Mouse (Mus musculus): ENCODE data around the gene Fam184b. TPM values are rescaled to one million over a fixed set of nuclear protein-coding genes. Genes with fewer than 3 reads are reported as not detected.

The Fam184b gene
- polyA plus RNA-seq, 1 experiment from 2014 or later, result 2.8 TPM

GRCm38 (mm10) chr5:45584601-45585000 lies 54.8 kb downstream of the Fam184b start:
- DNase-seq (ENCODE audit: low spot score), result no peak
- Histone ChIP-seq H3K4me2 (ENCODE audit: low read depth, low read length, severe bottlenecking) (no peak overlapping the region), H3K9me3 (ENCODE audit: control insufficient read depth, low read length) (no peaks in the 10 kb centered on the region; the same call in 1 of the 2 replicates), H3K27ac (ENCODE audit: low read depth, low read length) (no peak overlapping the region), H3K27me3 (ENCODE audit: control insufficient read depth, insufficient read depth, low read length) (no peaks in the 10 kb centered on the region), H3K36me3 (ENCODE audit: control insufficient read depth, insufficient read depth, low read length) (no peaks in the 10 kb centered on the region), H3K4me3 (ENCODE audit: low read depth, low read length) (no peak overlapping the region), H3K4me1 (replicated peaks; ENCODE audit: control insufficient read depth, insufficient read depth, low read length) (no peaks in the 10 kb centered on the region), H3K9ac (ENCODE audit: low read length) (no peak overlapping the region)
- 92% methylated on average over 8 of the region's 8 CpGs for WGBS
- no peak for ATAC-seq (replicated peaks; ENCODE audit: low FRiP score)

GRCm38 (mm10) chr5:45580279-45580678 lies 59.1 kb downstream of the Fam184b start:
- no peak overlapping the region for H3K4me3 ChIP-seq (ENCODE audit: low read depth, low read length)
- H3K27ac ChIP-seq (ENCODE audit: low read depth, low read length), result no peak overlapping the region
- no peaks in the 10 kb centered on the region for H3K27me3 ChIP-seq (ENCODE audit: control insufficient read depth, insufficient read depth, low read length)
- WGBS, result 88% methylated on average over 10 of the region's 10 CpGs
- ATAC-seq (replicated peaks; ENCODE audit: low FRiP score) (no peak), DNase-seq (ENCODE audit: low spot score) (no peak)
- no peak overlapping the region for H3K4me2 ChIP-seq (ENCODE audit: low read depth, low read length, severe bottlenecking)
- H3K9ac ChIP-seq (ENCODE audit: low read length), result no peak overlapping the region
- no peaks in the 10 kb centered on the region for H3K36me3 ChIP-seq (ENCODE audit: control insufficient read depth, insufficient read depth, low read length)
- H3K4me1 ChIP-seq (replicated peaks; ENCODE audit: control insufficient read depth, insufficient read depth, low read length), result no peaks in the 10 kb centered on the region
- no peaks in the 10 kb centered on the region for H3K9me3 ChIP-seq (ENCODE audit: control insufficient read depth, low read length)

GRCm38 (mm10) chr5:45577376-45577775 lies 62.0 kb downstream of the Fam184b start:
- Histone ChIP-seq H3K4me2 (ENCODE audit: low read depth, low read length, severe bottlenecking) (no peak overlapping the region), H3K27ac (ENCODE audit: low read depth, low read length) (no peak overlapping the region), H3K9ac (ENCODE audit: low read length) (no peak overlapping the region), H3K4me1 (replicated peaks; ENCODE audit: control insufficient read depth, insufficient read depth, low read length) (no peaks in the 10 kb centered on the region), H3K4me3 (ENCODE audit: low read depth, low read length) (no peak overlapping the region), H3K36me3 (ENCODE audit: control insufficient read depth, insufficient read depth, low read length) (no peaks in the 10 kb centered on the region), H3K27me3 (ENCODE audit: control insufficient read depth, insufficient read depth, low read length) (no peaks in the 10 kb centered on the region), H3K9me3 (ENCODE audit: control insufficient read depth, low read length) (no peaks in the 10 kb centered on the region)
- 87% methylated on average over 1 of the region's 1 CpGs for WGBS
- ATAC-seq (replicated peaks; ENCODE audit: low FRiP score) (no peak), DNase-seq (ENCODE audit: low spot score) (no peak)

GRCm38 (mm10) chr5:45576716-45577115 lies 62.7 kb downstream of the Fam184b start:
- H3K4me3 ChIP-seq (ENCODE audit: low read depth, low read length), result no peak overlapping the region
- no peak overlapping the region for H3K27ac ChIP-seq (ENCODE audit: low read depth, low read length)
- H3K9ac ChIP-seq (ENCODE audit: low read length), result no peak overlapping the region
- H3K4me1 ChIP-seq (replicated peaks; ENCODE audit: control insufficient read depth, insufficient read depth, low read length), result no peaks in the 10 kb centered on the region
- ATAC-seq (replicated peaks; ENCODE audit: low FRiP score) (no peak), DNase-seq (ENCODE audit: low spot score) (no peak)
- H3K36me3 ChIP-seq (ENCODE audit: control insufficient read depth, insufficient read depth, low read length), result no peaks in the 10 kb centered on the region
- H3K27me3 ChIP-seq (ENCODE audit: control insufficient read depth, insufficient read depth, low read length), result no peaks in the 10 kb centered on the region
- 89% methylated on average over 3 of the region's 3 CpGs for WGBS
- H3K4me2 ChIP-seq (ENCODE audit: low read depth, low read length, severe bottlenecking), result no peak overlapping the region
- H3K9me3 ChIP-seq (ENCODE audit: control insufficient read depth, low read length), result no peaks in the 10 kb centered on the region

- Histone ChIP-seq H3K4me1 (replicated peaks; ENCODE audit: control insufficient read depth, insufficient read depth, low read length) (no peaks in the 10 kb centered on the region), H3K9ac (ENCODE audit: low read length) (no peak overlapping the region), H3K27me3 (ENCODE audit: control insufficient read depth, insufficient read depth, low read length) (no peaks in the 10 kb centered on the region), H3K9me3 (ENCODE audit: control insufficient read depth, low read length) (no peaks in the 10 kb centered on the region), H3K4me2 (ENCODE audit: low read depth, low read length, severe bottlenecking) (no peak overlapping the region), H3K36me3 (ENCODE audit: control insufficient read depth, insufficient read depth, low read length) (no peaks in the 10 kb centered on the region), H3K4me3 (ENCODE audit: low read depth, low read length) (no peak overlapping the region), H3K27ac (ENCODE audit: low read depth, low read length) (no peak overlapping the region)
- WGBS, result 68% methylated on average over 5 of the region's 5 CpGs
- ATAC-seq (replicated peaks; ENCODE audit: low FRiP score), result no peak
- no peak for DNase-seq (ENCODE audit: low spot score)
Measured at GRCm38 (mm10) chr5:45572816-45573215, 66.6 kb downstream of the Fam184b start.

GRCm38 (mm10) chr5:45565829-45566228 lies 73.6 kb downstream of the Fam184b start:
- H3K4me3 ChIP-seq (ENCODE audit: low read depth, low read length), result no peak overlapping the region
- H3K27ac ChIP-seq (ENCODE audit: low read depth, low read length), result no peak overlapping the region
- no peaks in the 10 kb centered on the region for H3K36me3 ChIP-seq (ENCODE audit: control insufficient read depth, insufficient read depth, low read length)
- H3K4me2 ChIP-seq (ENCODE audit: low read depth, low read length, severe bottlenecking), result no peak overlapping the region
- WGBS, result 78% methylated on average over 1 of the region's 1 CpGs
- no peaks in the 10 kb centered on the region for H3K4me1 ChIP-seq (replicated peaks; ENCODE audit: control insufficient read depth, insufficient read depth, low read length)
- no peak for ATAC-seq (replicated peaks; ENCODE audit: low FRiP score)
- H3K9me3 ChIP-seq (ENCODE audit: control insufficient read depth, low read length), result no peaks in the 10 kb centered on the region
- H3K9ac ChIP-seq (ENCODE audit: low read length), result no peak overlapping the region
- H3K27me3 ChIP-seq (ENCODE audit: control insufficient read depth, insufficient read depth, low read length), result no peaks in the 10 kb centered on the region
- no peak for DNase-seq (ENCODE audit: low spot score)

GRCm38 (mm10) chr5:45564054-45564453 lies 75.4 kb downstream of the Fam184b start:
- no peaks in the 10 kb centered on the region for H3K9me3 ChIP-seq (ENCODE audit: control insufficient read depth, low read length)
- no peak overlapping the region for H3K27ac ChIP-seq (ENCODE audit: low read depth, low read length)
- no peak overlapping the region for H3K4me2 ChIP-seq (ENCODE audit: low read depth, low read length, severe bottlenecking)
- H3K4me3 ChIP-seq (ENCODE audit: low read depth, low read length), result no peak overlapping the region
- DNase-seq (ENCODE audit: low spot score) (no peak), ATAC-seq (replicated peaks; ENCODE audit: low FRiP score) (no peak)
- no peak overlapping the region for H3K9ac ChIP-seq (ENCODE audit: low read length)
- H3K4me1 ChIP-seq (replicated peaks; ENCODE audit: control insufficient read depth, insufficient read depth, low read length), result no peaks in the 10 kb centered on the region
- H3K36me3 ChIP-seq (ENCODE audit: control insufficient read depth, insufficient read depth, low read length), result no peaks in the 10 kb centered on the region
- no peaks in the 10 kb centered on the region for H3K27me3 ChIP-seq (ENCODE audit: control insufficient read depth, insufficient read depth, low read length)
- WGBS, result 71% methylated on average over 6 of the region's 6 CpGs

GRCm38 (mm10) chr5:45549586-45549985 lies 89.8 kb downstream of the Fam184b start:
- no peaks in the 10 kb centered on the region for H3K36me3 ChIP-seq (ENCODE audit: control insufficient read depth, insufficient read depth, low read length)
- H3K27ac ChIP-seq (ENCODE audit: low read depth, low read length), result no peak overlapping the region
- no peaks in the 10 kb centered on the region for H3K27me3 ChIP-seq (ENCODE audit: control insufficient read depth, insufficient read depth, low read length)
- H3K4me3 ChIP-seq (ENCODE audit: low read depth, low read length), result no peak overlapping the region
- 82% methylated on average over 1 of the region's 1 CpGs for WGBS
- no peak overlapping the region for H3K9ac ChIP-seq (ENCODE audit: low read length)
- no peak overlapping the region for H3K4me2 ChIP-seq (ENCODE audit: low read depth, low read length, severe bottlenecking)
- DNase-seq (ENCODE audit: low spot score) (no peak), ATAC-seq (replicated peaks; ENCODE audit: low FRiP score) (no peak)
- no peaks in the 10 kb centered on the region for H3K9me3 ChIP-seq (ENCODE audit: control insufficient read depth, low read length)
- H3K4me1 ChIP-seq (replicated peaks; ENCODE audit: control insufficient read depth, insufficient read depth, low read length), result no peaks in the 10 kb centered on the region

GRCm38 (mm10) chr5:45543374-45543773 lies 96.0 kb downstream of the Fam184b start:
- H3K9me3 ChIP-seq (ENCODE audit: control insufficient read depth, low read length), result no peaks in the 10 kb centered on the region
- H3K27me3 ChIP-seq (ENCODE audit: control insufficient read depth, insufficient read depth, low read length), result no peaks in the 10 kb centered on the region
- H3K27ac ChIP-seq (ENCODE audit: low read depth, low read length), result no peak overlapping the region
- no peak overlapping the region for H3K9ac ChIP-seq (ENCODE audit: low read length)
- H3K36me3 ChIP-seq (ENCODE audit: control insufficient read depth, insufficient read depth, low read length), result no peaks in the 10 kb centered on the region
- H3K4me2 ChIP-seq (ENCODE audit: low read depth, low read length, severe bottlenecking), result no peak overlapping the region
- no peak for DNase-seq (ENCODE audit: low spot score)
- WGBS, result 89% methylated on average over 5 of the region's 5 CpGs
- H3K4me3 ChIP-seq (ENCODE audit: low read depth, low read length), result no peak overlapping the region
- ATAC-seq (replicated peaks; ENCODE audit: low FRiP score), result no peak
- no peaks in the 10 kb centered on the region for H3K4me1 ChIP-seq (replicated peaks; ENCODE audit: control insufficient read depth, insufficient read depth, low read length)

Measured in forebrain, embryonic 11.5 days (tissue).